Mouse (Mus musculus): ENCODE measurements around the gene Pmp22.

The Pmp22 gene

DNA sequence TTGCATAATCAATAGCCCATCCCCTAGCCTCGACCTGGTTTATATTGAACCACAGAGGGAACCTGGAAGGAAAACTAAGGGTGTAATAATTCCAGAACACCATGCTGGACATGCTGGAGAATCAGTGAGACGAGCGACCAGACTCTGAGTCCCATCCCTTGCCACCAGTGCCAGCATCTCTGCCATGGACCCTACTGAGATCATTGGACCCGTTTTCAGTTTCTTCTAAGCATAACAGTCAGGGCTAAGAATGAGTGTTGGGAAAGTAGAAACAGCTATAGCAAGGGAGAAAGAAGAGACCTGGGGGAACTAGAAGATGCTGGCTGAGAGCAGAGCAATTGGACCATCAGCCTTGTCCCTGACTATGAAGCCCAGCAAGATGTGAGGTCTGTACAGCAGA is 1.3 kb upstream of the Pmp22 start:
- DNase-seq (ENCODE audit: low read depth, low spot score), result no peak

DNA sequence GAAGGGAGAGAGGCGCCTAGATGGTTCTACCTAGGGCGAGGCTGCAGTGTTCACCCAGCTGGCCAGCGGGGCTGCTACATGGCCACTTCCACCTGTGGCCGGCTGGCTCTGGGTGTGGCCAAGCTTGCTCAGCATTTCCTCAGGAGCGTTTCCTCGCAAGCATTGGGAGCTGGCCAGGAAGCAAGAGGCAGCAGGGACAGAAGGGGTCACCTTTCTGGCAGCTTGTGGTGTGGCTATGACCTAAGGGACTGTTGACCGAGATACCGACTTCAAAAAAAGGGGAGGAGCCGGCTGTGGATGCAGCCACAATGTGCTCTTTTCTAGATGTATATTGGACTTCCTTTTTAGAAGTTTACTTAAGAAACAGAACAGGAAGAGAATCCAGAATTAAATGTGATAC is 593 bp downstream of the Pmp22 start:
- DNase-seq (ENCODE audit: low read depth, low spot score), result no peak

DNA sequence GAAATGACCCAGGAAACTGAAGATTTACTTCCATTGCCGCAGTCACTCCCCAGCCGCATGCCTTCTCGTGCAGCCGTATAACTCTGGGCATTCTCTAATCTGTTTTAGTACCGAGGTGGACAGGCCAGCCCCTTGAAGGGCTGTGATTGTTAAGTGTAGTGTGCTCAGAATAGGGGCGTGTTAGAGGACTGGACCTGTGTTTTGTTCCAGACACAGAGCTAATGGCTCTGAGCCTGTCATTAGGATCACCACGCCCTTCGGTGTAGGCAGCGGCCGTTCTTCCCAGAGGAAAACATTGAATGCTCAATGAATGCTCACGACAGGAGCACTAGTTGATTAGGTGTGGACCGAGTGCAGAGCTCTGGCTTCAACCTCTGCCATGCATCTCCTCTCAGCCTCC is 1.1 kb downstream of the Pmp22 start:
- DNase-seq (ENCODE audit: low read depth, low spot score), result no peak

DNA sequence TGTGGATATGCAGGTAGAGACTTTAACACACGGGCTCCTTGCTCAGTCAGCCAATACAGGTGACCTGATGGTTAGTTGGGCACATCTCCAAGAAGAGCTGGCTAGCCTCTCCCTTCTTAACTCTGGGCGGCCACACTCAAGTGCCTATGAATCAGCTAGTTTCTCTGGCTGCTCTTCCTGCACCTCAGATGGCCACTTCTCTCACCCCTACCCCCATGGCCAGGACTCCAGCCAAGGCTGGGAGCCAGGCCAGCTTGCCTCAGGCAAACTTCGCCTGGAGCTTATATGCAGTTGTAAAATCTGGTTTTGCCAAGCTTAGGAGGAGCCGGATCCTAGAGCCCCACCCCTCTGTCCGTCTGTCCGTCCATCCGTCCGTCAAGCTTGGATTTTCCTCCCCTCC is 1.7 kb downstream of the Pmp22 start:
- peak; percentile 80 for DNase-seq (ENCODE audit: low read depth, low spot score)

DNA sequence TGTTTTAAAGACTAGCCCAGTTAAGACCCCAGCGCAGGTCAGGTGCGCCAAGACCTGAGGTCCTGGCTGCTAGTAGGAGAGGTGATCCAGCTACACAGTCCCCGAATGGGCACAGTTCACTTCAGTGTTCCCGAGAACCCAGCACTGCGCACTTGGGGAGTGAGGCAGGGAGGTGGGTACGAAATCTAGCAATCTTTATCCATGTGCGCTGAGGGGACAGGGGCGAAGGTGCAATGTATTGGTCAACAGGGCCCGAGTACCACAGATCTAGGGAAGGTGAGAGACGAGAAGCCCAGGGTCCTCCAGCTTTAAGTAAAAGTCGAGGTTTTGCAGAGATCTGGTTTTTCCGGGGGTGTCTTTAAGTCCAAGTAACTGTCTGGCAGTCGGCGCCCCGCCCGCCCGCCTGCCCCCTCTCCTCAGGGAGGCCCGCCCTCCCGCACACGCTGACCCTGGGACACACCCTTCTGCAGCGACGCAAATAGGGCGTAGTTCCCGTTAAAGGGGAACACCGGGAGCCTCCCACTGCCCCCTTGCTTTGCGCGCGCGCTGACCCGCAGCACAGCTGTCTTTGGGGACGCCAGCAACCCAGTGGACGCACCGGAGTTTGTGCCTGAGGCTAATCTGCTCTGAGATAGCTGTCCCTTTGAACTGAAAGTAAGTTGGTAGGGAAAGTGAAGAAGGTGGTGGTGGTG is 2.4 kb downstream of the Pmp22 start:
- peak; percentile 43 for DNase-seq (ENCODE audit: low read depth, low spot score)

DNA sequence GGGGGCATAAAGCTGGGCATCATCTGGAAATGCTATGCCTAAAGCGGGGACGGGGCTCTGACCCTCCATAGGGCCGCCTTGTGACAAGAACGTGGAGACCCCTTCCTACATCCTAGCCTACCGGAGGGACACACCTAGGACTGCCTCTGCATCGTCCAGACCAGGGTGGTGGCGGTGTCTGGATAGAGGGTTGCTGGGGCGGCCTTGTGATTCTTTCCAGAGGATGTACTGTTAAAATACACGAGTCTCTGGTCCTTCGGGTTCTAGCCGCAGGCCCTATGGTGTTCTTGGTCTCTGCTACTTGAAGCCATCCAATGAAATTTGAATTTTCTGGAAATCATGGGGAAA is 2.9 kb downstream of the Pmp22 start:
- no peak for DNase-seq (ENCODE audit: low read depth, low spot score)

DNA sequence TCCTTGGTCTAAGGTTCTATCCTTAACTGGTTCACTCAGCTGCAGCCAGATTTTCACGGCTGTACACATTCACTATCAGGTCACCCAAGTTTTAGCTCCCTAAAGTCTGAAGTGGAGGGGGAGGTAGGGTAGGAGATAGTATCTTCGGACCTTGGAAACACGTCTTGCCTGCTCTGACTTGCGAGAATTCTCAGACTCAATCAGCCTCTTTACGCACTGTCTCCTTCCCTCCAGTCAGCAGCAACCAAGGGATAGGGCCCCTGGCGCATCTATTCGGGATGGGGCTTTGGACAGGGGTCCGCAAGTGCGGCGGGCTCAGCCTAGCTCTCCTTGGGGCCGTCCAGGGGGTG is 3.3 kb downstream of the Pmp22 start:
- no peak for DNase-seq (ENCODE audit: low read depth, low spot score)

DNA sequence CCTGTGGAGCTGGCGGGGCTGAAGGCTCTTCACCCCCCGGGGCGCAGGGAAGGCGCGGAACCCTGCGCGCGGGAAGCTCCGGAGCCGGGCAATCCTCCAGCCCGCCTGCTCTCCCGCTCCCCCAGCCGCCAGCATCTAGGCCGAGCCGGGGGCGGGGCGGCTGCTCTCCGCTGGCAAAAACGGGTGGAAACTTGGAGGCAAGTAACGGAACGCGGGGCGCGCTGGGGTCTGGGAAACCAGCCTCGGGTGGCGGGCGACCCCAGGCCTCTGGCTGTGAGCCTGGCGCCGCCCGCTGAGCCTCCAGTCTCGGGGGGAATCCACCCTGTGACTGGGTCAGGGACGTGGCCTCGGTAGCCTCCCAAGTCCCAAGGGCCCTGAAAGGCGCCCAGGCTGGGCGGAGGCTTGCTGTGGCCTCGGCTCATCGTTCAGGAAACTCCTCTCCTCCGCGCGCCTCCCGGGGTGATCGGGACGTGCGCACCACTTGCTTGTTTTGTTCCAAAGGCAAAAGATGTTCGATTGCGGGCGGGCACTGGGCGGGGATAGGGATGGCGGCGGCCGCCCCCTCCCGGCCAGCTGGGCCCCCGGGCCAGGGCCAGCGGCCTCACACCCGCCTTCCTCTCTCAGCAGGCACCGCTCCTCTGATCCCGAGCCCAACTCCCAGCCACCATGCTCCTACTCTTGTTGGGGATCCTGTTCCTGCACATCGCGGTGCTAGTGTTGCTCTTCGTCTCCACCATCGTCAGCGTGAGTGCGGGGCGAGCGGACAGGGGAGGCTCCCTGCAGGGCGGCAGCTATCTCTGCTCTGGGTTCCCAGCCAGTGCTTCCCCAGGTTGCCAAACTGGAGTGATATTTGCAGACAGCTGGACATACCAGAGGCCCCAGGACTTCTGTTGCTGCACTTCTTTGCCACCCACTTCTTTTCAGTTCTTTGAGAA is 4.0 kb downstream of the Pmp22 start:
- DNase-seq (ENCODE audit: low read depth, low spot score), result peak; percentile 72

DNA sequence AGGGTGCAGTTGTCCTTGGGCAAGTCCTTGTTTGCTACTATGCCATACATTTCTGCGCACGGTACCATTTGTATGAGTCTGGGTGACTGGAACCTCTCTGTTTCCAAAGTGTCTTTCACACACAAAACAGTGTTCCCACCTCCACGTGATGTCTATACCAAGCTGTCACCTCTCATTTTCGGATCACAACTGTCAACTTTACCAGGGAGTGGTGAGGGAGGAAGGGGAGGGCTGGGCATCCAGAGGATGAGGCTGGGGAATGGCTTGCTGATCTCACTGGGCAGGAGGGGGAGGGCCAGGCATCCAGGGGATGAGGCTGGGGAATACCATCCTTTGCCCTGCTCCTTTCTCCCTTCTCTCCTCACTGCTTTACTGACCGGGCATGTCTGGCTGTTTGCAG is 5.2 kb downstream of the Pmp22 start:
- no peak for DNase-seq (ENCODE audit: low read depth, low spot score)

DNA sequence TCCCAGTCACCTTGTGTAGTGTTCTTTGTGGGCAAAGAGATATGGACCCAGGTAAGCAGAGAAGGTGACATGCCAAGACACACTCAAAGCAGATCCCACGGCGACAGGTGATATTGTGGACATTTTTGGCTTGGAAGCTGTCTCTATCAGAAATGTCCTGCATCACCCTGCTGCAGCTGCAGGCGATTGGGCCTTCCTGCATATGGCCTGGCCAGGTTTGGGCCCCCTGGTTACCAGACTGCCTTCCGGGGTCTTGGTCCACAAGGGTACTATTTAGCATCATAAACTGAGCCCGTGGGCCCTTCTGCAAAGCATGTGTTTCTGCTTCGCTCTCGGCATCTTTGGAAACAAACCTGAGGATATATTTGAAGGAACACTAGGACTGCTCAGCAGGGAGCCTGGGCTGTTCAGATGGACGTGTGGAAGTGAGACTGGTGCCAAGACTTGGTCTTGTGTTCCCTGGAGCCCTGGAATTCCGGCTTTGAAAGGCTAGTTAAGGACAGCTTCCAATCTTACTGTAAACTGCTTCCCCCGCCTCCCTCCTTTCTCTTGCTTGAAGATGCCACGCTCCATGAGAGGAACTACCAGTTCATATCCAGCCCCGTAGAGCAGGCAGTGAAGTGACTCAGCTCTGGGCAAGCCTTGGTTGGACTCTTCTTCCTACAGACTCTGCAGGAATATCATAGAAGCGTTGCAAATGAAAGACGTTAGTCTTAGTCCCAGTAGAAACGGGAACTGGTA is 6.1 kb downstream of the Pmp22 start:
- peak; percentile 58 for DNase-seq (ENCODE audit: low read depth, low spot score)

DNA sequence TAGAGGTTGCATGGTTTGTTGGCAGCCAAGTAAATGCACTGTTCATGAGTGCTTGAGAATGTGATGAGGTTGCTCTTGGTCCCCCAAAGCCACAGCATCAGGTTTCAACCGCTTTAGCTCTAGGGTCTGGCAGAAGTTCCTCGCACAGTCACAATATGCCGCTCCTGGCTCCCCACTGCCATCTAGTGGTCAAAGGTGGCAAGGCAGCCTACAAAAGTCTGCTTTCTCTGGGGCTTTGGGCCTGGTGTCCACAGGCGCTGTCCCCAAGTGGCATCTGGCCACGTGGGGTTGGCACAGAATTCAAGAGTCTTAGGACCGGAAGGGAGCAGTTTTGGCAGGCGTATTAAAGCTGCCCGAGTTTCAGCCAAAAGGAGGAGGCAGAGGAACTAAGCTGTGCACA is 6.8 kb downstream of the Pmp22 start:
- DNase-seq (ENCODE audit: low read depth, low spot score), result peak; percentile 95

DNA sequence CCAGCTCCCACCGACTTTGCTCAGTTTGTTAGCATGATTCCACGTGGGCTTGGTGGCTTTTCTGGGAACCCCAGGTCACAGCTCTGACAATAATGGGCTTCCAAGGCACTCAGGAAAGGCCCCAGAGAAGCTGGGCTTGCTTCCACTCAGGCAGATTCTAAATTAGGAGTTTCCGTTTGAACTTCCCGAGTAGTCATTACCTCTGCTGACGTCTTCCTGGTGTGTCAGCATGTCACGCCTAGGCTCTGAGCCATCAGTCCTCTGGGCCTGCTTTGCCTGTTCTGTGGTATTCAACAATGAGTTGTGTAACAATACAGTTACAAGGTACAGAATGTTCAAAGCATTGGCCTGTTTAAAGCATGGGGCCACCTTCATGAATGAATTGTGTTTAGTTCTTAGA is 7.4 kb downstream of the Pmp22 start:
- peak; percentile 52 for DNase-seq (ENCODE audit: low read depth, low spot score)

DNA sequence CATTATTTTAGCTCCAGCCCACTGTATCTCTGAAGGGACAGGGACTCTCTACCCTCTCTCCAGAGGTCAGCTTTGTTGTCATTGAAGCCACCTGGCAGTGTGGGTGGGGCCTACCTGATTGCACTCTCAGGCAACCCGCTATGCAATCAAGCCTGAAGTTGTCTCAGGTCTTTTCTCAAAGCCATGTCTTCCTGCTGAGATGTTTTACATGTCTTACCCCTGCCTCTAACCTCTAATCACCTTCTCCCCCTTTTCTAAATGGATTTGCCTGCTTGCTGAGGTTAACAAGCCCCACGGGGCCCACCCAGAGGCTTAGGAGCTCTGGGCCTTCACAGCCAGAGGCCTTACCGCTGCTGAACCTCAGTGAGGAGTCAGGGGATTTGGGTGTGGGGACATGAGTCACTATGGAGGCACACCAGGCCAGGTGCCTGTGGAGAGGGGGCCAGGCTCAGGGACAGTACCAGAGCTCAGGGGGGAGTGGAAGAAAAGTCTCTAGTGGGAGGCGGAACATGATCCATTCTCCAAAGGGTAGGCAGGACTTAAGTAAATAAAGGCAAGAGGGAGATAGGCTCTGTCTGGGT is 8.1 kb downstream of the Pmp22 start:
- no peak for DNase-seq (ENCODE audit: low read depth, low spot score)

DNA sequence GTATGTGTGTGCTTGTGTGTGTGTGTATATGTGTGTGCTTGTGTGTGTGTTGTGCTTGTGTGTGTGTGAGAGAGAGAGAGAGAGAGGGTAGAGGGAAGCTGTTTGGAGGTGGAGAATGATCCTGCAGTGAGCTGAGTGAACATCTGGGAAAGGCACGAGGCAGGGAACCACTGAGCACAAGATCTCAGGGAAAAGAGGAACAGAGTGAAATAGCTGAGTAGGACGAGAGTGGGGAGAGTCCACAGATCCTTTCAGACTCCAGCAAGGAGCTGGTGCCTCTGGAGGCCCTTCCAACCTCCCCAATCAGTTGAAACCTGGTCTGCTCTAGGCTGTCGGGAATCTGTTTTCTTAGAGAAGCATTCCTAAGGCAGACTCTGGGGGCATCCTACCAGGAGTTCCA is 10.0 kb downstream of the Pmp22 start:
- no peak for DNase-seq (ENCODE audit: low read depth, low spot score)

DNA sequence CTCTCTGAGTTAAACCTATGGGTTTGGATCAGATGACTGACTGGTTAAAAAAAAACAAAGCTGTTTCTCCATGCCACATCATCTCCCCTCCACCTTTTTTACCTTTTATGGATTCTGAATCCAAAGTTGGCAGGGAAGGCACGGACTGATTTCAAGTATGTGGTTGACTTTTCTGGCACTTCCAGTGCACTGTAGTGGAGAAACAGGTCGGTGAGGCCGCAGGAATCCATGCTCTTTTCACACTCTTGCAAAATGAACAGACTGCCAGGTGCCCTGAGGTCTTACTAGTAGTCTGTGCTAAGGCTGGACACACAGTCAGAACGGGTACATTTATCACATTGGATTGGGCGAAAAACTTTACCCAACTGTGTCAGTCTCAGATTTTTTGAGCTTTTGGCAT is 13.5 kb downstream of the Pmp22 start:
- no peak for DNase-seq (ENCODE audit: low read depth, low spot score)

DNA sequence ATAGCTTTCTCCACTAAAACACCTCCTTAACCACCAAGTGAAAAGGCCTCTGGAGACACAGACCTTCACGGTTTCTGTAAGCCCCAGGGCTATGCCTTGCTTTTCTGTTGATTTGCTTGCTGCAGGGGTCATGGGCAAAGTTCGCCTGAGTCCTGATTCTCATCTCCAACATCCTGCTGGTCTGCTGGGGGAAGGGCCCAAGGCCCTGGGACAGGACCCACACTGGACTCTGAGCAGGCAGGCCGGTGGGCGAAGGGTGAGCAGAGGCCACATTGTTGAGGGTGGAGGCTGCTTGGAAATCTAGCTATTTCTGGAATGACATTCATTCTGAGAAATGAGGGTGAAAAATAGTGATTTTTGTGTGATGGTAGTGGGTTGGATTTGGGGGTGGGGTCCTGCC is 14.0 kb downstream of the Pmp22 start:
- DNase-seq (ENCODE audit: low read depth, low spot score), result no peak

DNA sequence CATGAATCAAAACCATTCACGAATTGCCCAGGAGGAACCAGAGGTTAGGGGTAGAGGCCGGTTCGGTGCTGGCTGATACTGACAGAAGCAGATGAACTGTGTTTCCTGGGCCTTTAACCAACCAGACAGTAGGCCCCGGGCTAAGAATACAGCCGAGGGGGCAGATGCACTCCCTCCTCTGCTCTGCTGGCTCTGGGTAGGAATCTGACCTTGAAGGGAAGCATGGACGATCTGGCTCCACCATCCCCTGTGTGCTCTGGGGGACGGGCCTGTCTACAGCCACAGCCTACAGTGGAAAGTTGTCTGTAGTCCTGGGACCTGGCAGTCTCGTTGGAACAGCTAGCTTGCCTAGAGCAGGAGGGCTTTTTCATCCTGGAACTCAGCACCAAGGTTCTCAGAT is 14.7 kb downstream of the Pmp22 start:
- no peak for DNase-seq (ENCODE audit: low read depth, low spot score)

DNA sequence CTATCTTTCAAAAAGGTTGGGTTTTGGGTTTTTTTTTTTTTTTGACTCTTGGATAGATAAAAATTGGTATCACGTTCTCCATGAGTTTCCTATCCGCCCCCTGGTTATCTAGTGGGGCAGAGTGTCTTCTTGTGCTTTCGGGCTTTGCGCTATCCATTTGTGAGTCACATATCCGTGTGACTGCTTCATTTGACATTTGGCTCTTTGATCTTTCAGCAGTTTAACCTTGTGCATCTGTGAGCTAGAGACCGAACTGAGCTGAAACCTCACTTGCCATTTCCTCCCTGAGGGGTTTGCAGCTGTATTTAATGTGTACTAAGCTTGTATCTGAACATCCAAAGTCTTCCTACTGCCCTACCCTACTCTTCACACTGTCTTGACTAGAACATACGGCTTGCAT is 17.8 kb downstream of the Pmp22 start:
- no peak for DNase-seq (ENCODE audit: low read depth, low spot score)

DNA sequence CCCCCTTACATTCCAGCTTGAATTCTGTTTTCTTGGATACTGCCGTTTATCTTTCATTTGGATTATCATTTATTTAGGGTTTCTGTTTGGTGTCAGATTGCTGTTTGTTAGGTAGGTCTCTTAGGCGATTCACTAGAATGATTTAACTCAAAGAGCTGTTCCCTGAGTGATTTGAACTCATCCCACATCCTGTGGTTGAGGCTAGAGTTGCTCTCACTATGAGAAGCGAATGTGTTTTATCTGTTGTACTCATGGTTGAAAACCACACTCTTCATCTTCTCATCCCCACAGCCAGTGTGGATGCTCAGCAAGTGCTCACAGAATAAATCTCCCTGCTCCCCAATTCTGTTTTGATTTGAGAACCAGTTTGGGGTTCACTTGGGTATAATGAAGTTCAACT is 19.5 kb downstream of the Pmp22 start:
- DNase-seq (ENCODE audit: low read depth, low spot score), result no peak

DNA sequence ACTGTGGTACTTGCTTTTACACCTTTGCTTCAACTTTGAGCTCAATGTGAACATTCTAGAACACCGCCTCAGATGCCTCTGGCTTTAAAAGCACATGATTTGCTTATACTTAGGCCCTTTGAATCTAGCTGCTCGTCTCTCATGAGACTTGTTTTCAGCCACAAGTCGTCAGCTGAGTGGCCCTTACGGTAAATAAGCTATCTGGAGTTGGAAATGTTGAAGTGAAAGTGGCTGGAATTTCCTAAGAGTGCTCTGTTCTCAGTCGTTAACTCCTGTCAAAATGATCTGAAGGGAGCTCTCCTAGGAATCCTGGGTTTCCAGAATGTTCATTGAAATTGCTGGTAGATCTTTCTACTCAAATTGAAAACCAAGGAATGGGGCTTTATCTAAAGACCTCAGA is 23.1 kb downstream of the Pmp22 start:
- DNase-seq (ENCODE audit: low read depth, low spot score), result no peak

DNA sequence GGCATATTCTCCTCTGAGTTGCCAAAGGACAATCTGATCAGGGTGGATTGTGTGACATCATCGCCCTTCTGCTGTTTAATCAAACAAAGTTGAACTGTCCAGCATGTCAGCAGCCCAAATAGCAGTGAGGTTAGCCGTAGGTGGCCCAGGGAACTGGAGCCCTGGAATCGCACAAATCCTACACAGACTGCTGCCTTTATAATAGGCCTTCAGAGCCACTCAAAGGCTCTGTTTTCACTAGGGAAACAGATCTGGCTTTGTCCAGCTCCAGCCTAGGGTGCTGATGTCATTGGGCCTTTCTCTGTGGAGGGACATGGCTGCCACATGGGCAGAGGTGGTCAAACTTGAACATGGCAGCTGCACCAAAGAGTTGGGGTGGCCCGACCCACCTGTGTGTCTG is 28.3 kb downstream of the Pmp22 start:
- peak; percentile 72 for DNase-seq (ENCODE audit: low read depth, low spot score)

DNA sequence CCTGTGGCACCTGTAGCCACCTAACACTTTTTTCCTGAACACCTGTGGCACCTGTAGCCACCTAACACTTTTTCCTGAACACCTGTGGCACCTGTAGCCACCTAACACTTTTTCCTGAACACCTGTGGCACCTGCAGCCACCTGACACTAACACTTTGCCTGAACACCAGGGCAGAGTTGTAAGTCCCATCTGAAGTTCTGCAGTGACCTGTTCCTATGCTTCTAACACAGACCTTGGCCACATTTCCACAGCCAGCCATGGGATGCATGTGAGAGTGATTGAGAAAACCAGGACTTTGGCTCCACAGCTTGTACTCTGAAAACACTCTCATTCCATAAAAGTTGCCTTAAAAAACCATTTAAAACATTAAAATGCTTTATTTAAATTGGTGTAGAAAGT is 32.1 kb downstream of the Pmp22 start:
- no peak for DNase-seq (ENCODE audit: low read depth, low spot score)

Data from brain, adult 2 months (tissue).